ENCODE assay signal across 11 mouse cellular contexts in genomic region chr1:43754448-43755312, GRCm38 (mm10). TPM values are rescaled to one million over a fixed set of nuclear protein-coding genes. Genes with fewer than 3 reads are reported as not detected.
DNase-seq lines count a peak whose midpoint lies in the region; ATAC-seq lines count a peak whose summit lies in the region.
"Had no signal": no experiment of that assay in that cellular context is flagged by ENCODE, and none has a peak within 500 bp of the region (broad histone marks: within the 10 kb centered on the region; RNA-seq: fewer than 3 reads in every experiment).

No protein-coding gene starts in this region.

- H3K27ac ChIP-seq in embryonic facial prominence, embryonic 14.5 days (replicated peaks; ENCODE audit: low read depth, low read length), result no peak overlapping the region
- no peak overlapping the region for H3K27ac ChIP-seq in embryonic facial prominence, embryonic 10.5 days (replicated peaks)
- H3K27ac ChIP-seq in hindbrain, embryonic 15.5 days (replicated peaks), result no peak overlapping the region
- H3K27ac ChIP-seq in hindbrain, embryonic 12.5 days, result no peak overlapping the region
- H3K27ac ChIP-seq in midbrain, embryonic 16.5 days (ENCODE audit: low read length), result no peak overlapping the region
- H3K27ac ChIP-seq: kidney, postnatal 0 days had no signal

- H3K4me3 ChIP-seq in embryonic facial prominence, embryonic 14.5 days (ENCODE audit: low read depth, low read length), result no peak overlapping the region
- H3K4me3 ChIP-seq in embryonic facial prominence, embryonic 10.5 days, result no peak overlapping the region
- no peak overlapping the region for H3K4me3 ChIP-seq in hindbrain, embryonic 15.5 days
- H3K4me3 ChIP-seq in hindbrain, embryonic 12.5 days, result no peak overlapping the region
- H3K4me3 ChIP-seq in midbrain, embryonic 16.5 days (ENCODE audit: low read depth, low read length), result no peak overlapping the region

- peaks cover 43% of the 10 kb centered on the region for H3K36me3 ChIP-seq in embryonic facial prominence, embryonic 14.5 days (ENCODE audit: control insufficient read depth, insufficient read depth, low read length)
- peaks cover 82% of the 10 kb centered on the region for H3K36me3 ChIP-seq in embryonic facial prominence, embryonic 10.5 days (replicated peaks)
- peaks cover 13% of the 10 kb centered on the region for H3K36me3 ChIP-seq in hindbrain, embryonic 15.5 days
- peaks cover 21% of the 10 kb centered on the region for H3K36me3 ChIP-seq in hindbrain, embryonic 12.5 days
- peaks cover 11% of the 10 kb centered on the region for H3K36me3 ChIP-seq in midbrain, embryonic 16.5 days (ENCODE audit: control insufficient read depth, insufficient read depth, low read length)

- no peak overlapping the region for H3K4me2 ChIP-seq in embryonic facial prominence, embryonic 14.5 days (ENCODE audit: low read depth, low read length)
- H3K4me2 ChIP-seq in hindbrain, embryonic 15.5 days, result no peak overlapping the region
- no peak overlapping the region for H3K4me2 ChIP-seq in hindbrain, embryonic 12.5 days (replicated peaks)
- H3K4me2 ChIP-seq in midbrain, embryonic 16.5 days (ENCODE audit: low read length), result no peak overlapping the region

- H3K4me1 ChIP-seq in embryonic facial prominence, embryonic 14.5 days (ENCODE audit: control insufficient read depth, insufficient read depth, low read length), result no peaks in the 10 kb centered on the region
- H3K4me1 ChIP-seq in embryonic facial prominence, embryonic 10.5 days, result no peaks in the 10 kb centered on the region
- H3K4me1 ChIP-seq in hindbrain, embryonic 15.5 days (replicated peaks), result no peaks in the 10 kb centered on the region
- H3K4me1 ChIP-seq in hindbrain, embryonic 12.5 days, result 0 out of 2 replicates have a peak, but pooled peaks cover 3% of the 10 kb centered on the region
- no peaks in the 10 kb centered on the region for H3K4me1 ChIP-seq in midbrain, embryonic 16.5 days (ENCODE audit: control insufficient read depth, insufficient read depth, low read length)

- H3K9me3 ChIP-seq in embryonic facial prominence, embryonic 14.5 days (ENCODE audit: control insufficient read depth, low read length), result no peaks in the 10 kb centered on the region
- no peaks in the 10 kb centered on the region for H3K9me3 ChIP-seq in embryonic facial prominence, embryonic 10.5 days
- no peaks in the 10 kb centered on the region for H3K9me3 ChIP-seq in hindbrain, embryonic 15.5 days
- no peaks in the 10 kb centered on the region for H3K9me3 ChIP-seq in hindbrain, embryonic 12.5 days (replicated peaks)
- H3K9me3 ChIP-seq in midbrain, embryonic 16.5 days (replicated peaks; ENCODE audit: control insufficient read depth, low read length, poor library complexity, severe bottlenecking), result no peaks in the 10 kb centered on the region

- H3K27me3 ChIP-seq in embryonic facial prominence, embryonic 14.5 days (replicated peaks; ENCODE audit: control insufficient read depth, insufficient read depth, low read length), result no peaks in the 10 kb centered on the region
- H3K27me3 ChIP-seq in embryonic facial prominence, embryonic 10.5 days (replicated peaks; ENCODE audit: low read depth, poor library complexity, severe bottlenecking), result no peaks in the 10 kb centered on the region
- H3K27me3 ChIP-seq in hindbrain, embryonic 15.5 days, result no peaks in the 10 kb centered on the region
- no peaks in the 10 kb centered on the region for H3K27me3 ChIP-seq in hindbrain, embryonic 12.5 days
- H3K27me3 ChIP-seq in midbrain, embryonic 16.5 days (ENCODE audit: control insufficient read depth, insufficient read depth, low read depth, low read length), result no peaks in the 10 kb centered on the region

- no peak for DNase-seq in embryonic facial prominence, embryonic 14.5 days (ENCODE audit: low spot score)
- DNase-seq in embryonic facial prominence, embryonic 10.5 days (ENCODE audit: low spot score), result no peak
- DNase-seq in cerebellum, postnatal 25 days, result peak; percentile 47 to 61
- no peak for DNase-seq in B cell, adult 2 months
- DNase-seq in testis, postnatal 10 days (ENCODE audit: low spot score), result no peak
- DNase-seq: adrenal gland, adult 2 months; embryo, embryonic 11 days had no signal

- H3K9ac ChIP-seq in embryonic facial prominence, embryonic 14.5 days (ENCODE audit: low read depth, low read length), result no peak overlapping the region
- no peak overlapping the region for H3K9ac ChIP-seq in hindbrain, embryonic 15.5 days
- no peak overlapping the region for H3K9ac ChIP-seq in hindbrain, embryonic 12.5 days
- no peak overlapping the region for H3K9ac ChIP-seq in midbrain, embryonic 16.5 days (ENCODE audit: low read depth, low read length)

- peak; percentile 26; the same call in 1 of the 2 replicates for ATAC-seq in embryonic facial prominence, embryonic 14.5 days (ENCODE audit: low read depth)
- peak; percentile 74 for ATAC-seq in hindbrain, embryonic 15.5 days (ENCODE audit: low FRiP score, low read depth)
- ATAC-seq in hindbrain, embryonic 12.5 days (ENCODE audit: low FRiP score), result no peak
- ATAC-seq in midbrain, embryonic 16.5 days, result peak; percentile 84

- WGBS in embryonic facial prominence, embryonic 14.5 days, result 86% methylated on average over 8 of the region's 8 CpGs
- WGBS in embryonic facial prominence, embryonic 10.5 days, result 92% methylated on average over 8 of the region's 8 CpGs
- 78% methylated on average over 8 of the region's 8 CpGs for WGBS in hindbrain, embryonic 15.5 days
- 92% methylated on average over 8 of the region's 8 CpGs for WGBS in hindbrain, embryonic 12.5 days
- WGBS in midbrain, embryonic 16.5 days, result 61% methylated on average over 8 of the region's 8 CpGs

RNA-seq across cellular contexts. Expression of gene 1500015O10Rik, which starts 24.3 kb away (rescaled TPM):
- polyA plus RNA-seq in embryonic facial prominence, embryonic 14.5 days (2014; fragmentation: Nextera tagmentation; extraction: Ambion mirVana), result 93.9 and 107 TPM in 2 replicates
- 0.23 TPM in 1 of 2 replicates, not detected in the other for polyA plus RNA-seq in embryonic facial prominence, embryonic 10.5 days (2016; fragmentation: Nextera tagmentation; extraction: Ambion mirVana)
- polyA plus RNA-seq in hindbrain, embryonic 15.5 days (2015; fragmentation: Nextera tagmentation; extraction: Ambion mirVana), result 39.5 and 47.7 TPM in 2 replicates
- 13.0 and 14.3 TPM in 2 replicates for polyA plus RNA-seq in hindbrain, embryonic 12.5 days (2016; fragmentation: Nextera tagmentation; extraction: Ambion mirVana)
- polyA plus RNA-seq in midbrain, embryonic 16.5 days (2015; fragmentation: Nextera tagmentation; extraction: Ambion mirVana), result 18.9 and 19.0 TPM in 2 replicates

Comparison
In these comparisons a context has a peak if more than half of its experiments do, and no peak if none do; other contexts are left out.
1. RNA of gene 1500015O10Rik, which starts 24.3 kb away (polyA plus RNA-seq): 93.9 to 107 TPM in embryonic facial prominence, embryonic 14.5 days, 39.5 to 47.7 TPM in hindbrain, embryonic 15.5 days, 18.9 to 19.0 TPM in midbrain, embryonic 16.5 days and 13.0 to 14.3 TPM in hindbrain, embryonic 12.5 days; 0.23 TPM in embryonic facial prominence, embryonic 10.5 days; every median in the first group is over 10 times any median in the second.
2. DNase-seq: peak in cerebellum, postnatal 25 days (2 of 2); none in embryonic facial prominence, embryonic 14.5 days (single experiment), embryonic facial prominence, embryonic 10.5 days (single experiment), B cell, adult 2 months (0 of 2) and testis, postnatal 10 days (single experiment).